Mouse (Mus musculus) spleen, adult 2 months (tissue): ENCODE data around the gene Ywhah. TPM values are rescaled to one million over a fixed set of nuclear protein-coding genes. Genes with fewer than 3 reads are reported as not detected.
"Not testable (repeated sequence)": the region's sequence is repeated elsewhere in the genome, so short reads cannot be mapped to it uniquely, and the experiment has no call there.

Source experiments
- DNase-seq, 2 experiments: peaks; one replicate each; pipeline versions ENCODE4 v3.0.0 to v3.0.0-alpha.2; 2012 to 2021; ENCODE audit warnings: low spot score in 2 of 2, low read depth in 1 of 2
- H3K27ac ChIP-seq: fragments of 200-500 bp; 2 replicates; pipeline ENCODE4 v1.5.1; 2012; ENCODE audit warnings: low read length, inconsistent platforms; ENCODE audit not compliant: insufficient read depth
- H3K27me3 ChIP-seq: fragments of 200-500 bp; 2 replicates; pipeline ENCODE4 v1.6.1; 2012; ENCODE audit warnings: mild to moderate bottlenecking, moderate library complexity, low read length, inconsistent platforms; ENCODE audit not compliant: control insufficient read depth, insufficient read depth
- H3K36me3 ChIP-seq: fragments of 200-500 bp; 2 replicates; pipeline ENCODE4 v1.6.1; 2012; ENCODE audit warnings: mild to moderate bottlenecking, low read length, inconsistent platforms; ENCODE audit not compliant: control insufficient read depth, insufficient read depth
- H3K4me1 ChIP-seq: fragments of 200-500 bp; 2 replicates; pipeline ENCODE4 v1.6.1; 2011; ENCODE audit warnings: inconsistent platforms; ENCODE audit not compliant: control insufficient read depth, insufficient read depth, insufficient read length
- H3K4me3 ChIP-seq: fragments of 200-500 bp; 2 replicates; pipeline ENCODE4 v1.5.1; 2011; ENCODE audit warnings: mild to moderate bottlenecking, inconsistent platforms; ENCODE audit not compliant: insufficient read depth, insufficient read length; ENCODE audit errors: extremely low read depth
- CTCF ChIP-seq: fragments of 200-500 bp; IDR thresholded peaks from 2 replicates; pipeline ENCODE4 v1.5.1; 2011; ENCODE audit warnings: mild to moderate bottlenecking, inconsistent platforms; ENCODE audit not compliant: insufficient read depth, insufficient read length, insufficient replicate concordance; ENCODE audit errors: extremely low read depth
- POLR2A ChIP-seq: fragments of 200-500 bp; IDR thresholded peaks from 2 replicates; pipeline ENCODE4 v1.6.1; 2011; ENCODE audit warnings: low read depth, low read length, inconsistent platforms
- WGBS: fragments of 180-500 bp; shearing (Covaris S2); methylation state at CpG from one replicate; pipeline ENCODE4 v1.1.7; 2018; 5-methylcytosine and 5-hydroxymethylcytosine counted together
- polyA plus RNA-seq: library from polyadenylated mRNA; depleted of rRNA; stranded (reverse); fragments of >200 nt; gene quantifications from 2 replicates; pipeline ENCODE4 v1.2.3, GENCODE M21; 2012

The Ywhah gene
- polyA plus RNA-seq, 1 experiment: 95.0 TPM

- 20% methylated on average over 7 of the region's 7 CpGs for WGBS
- Histone ChIP-seq H3K4me1 (no peaks in the 10 kb centered on the region), H3K4me3 (no peak overlapping the region), H3K27ac (no peak overlapping the region), H3K36me3 (no peaks in the 10 kb centered on the region), H3K27me3 (no peaks in the 10 kb centered on the region)
- TF ChIP-seq CTCF (no peak), POLR2A (no peak)
- no peak for DNase-seq
These were observed 15.5 kb downstream of the Ywhah start for GRCm38 (mm10) chr5:33034100-33034499.

- TF ChIP-seq POLR2A: no peak
- TF ChIP-seq CTCF: no peak
- no peaks in the 10 kb centered on the region for H3K27me3 ChIP-seq
- WGBS: 72% methylated on average over 3 of the region's 3 CpGs
- no peak overlapping the region for H3K27ac ChIP-seq
- peaks cover 3% of the 10 kb centered on the region; the same call in 1 of the 2 replicates for H3K4me1 ChIP-seq
- no peak overlapping the region for H3K4me3 ChIP-seq
- H3K36me3 ChIP-seq: no peaks in the 10 kb centered on the region
- no peak for DNase-seq
These were observed 16.3 kb downstream of the Ywhah start for GRCm38 (mm10) chr5:33034916-33035315.

GRCm38 (mm10) chr5:33038656-33039509 is 20.3 kb downstream of the Ywhah start:
- H3K36me3 ChIP-seq: no peaks in the 10 kb centered on the region
- H3K4me1 ChIP-seq: peaks cover 3% of the 10 kb centered on the region; the same call in 1 of the 2 replicates
- DNase-seq: no peak
- no peak overlapping the region for H3K27ac ChIP-seq
- H3K4me3 ChIP-seq: no peak overlapping the region
- WGBS: 23% methylated on average over 13 of the region's 13 CpGs
- no peaks in the 10 kb centered on the region for H3K27me3 ChIP-seq
- TF ChIP-seq CTCF (no peak), POLR2A (no peak)

- WGBS: 5% methylated on average over 13 of the region's 13 CpGs
- DNase-seq: peak; percentile 55 to 63
- no peak overlapping the region for H3K27ac ChIP-seq
- peak overlapping the region; percentile 21; the same call in 1 of the 2 replicates for H3K4me3 ChIP-seq
- H3K4me1 ChIP-seq: peaks cover 3% of the 10 kb centered on the region; the same call in 1 of the 2 replicates
- TF ChIP-seq CTCF: peak; percentile 43; the same call in 1 of the 2 replicates
- TF ChIP-seq POLR2A: no peak
- no peaks in the 10 kb centered on the region for H3K27me3 ChIP-seq
- no peaks in the 10 kb centered on the region for H3K36me3 ChIP-seq
These were observed 20.9 kb downstream of the Ywhah start for GRCm38 (mm10) chr5:33039510-33039911.

GRCm38 (mm10) chr5:33040735-33041134 is 22.1 kb downstream of the Ywhah start:
- not testable (repeated sequence) for H3K27ac ChIP-seq, H3K4me3 ChIP-seq, H3K36me3 ChIP-seq, H3K27me3 ChIP-seq, DNase-seq, H3K4me1 ChIP-seq
- 21% methylated on average over 1 of the region's 1 CpGs for WGBS

GRCm38 (mm10) chr5:33043397-33043796 is 24.8 kb downstream of the Ywhah start:
- 37% methylated on average over 10 of the region's 10 CpGs for WGBS
- no peaks in the 10 kb centered on the region for H3K36me3 ChIP-seq
- peaks cover 3% of the 10 kb centered on the region; the same call in 1 of the 2 replicates for H3K4me1 ChIP-seq
- no peak overlapping the region for H3K27ac ChIP-seq
- DNase-seq: no peak
- TF ChIP-seq POLR2A: no peak
- TF ChIP-seq CTCF: no peak
- no peak overlapping the region for H3K4me3 ChIP-seq
- no peaks in the 10 kb centered on the region for H3K27me3 ChIP-seq
